Mouse (Mus musculus) liver, embryonic 14.5 days (tissue): ENCODE data around the gene Tmem128. TPM values are rescaled to one million over a fixed set of nuclear protein-coding genes. Genes with fewer than 3 reads are reported as not detected.
A peak's percentile ranks its signal among the peaks of the same experiment; 100 is the strongest.

Experiments used
- ATAC-seq: fragments of 200-750 bp; cut with Nextera tagmentation; 2 replicates; pipeline ENCODE4 v1.8.0; 2017; ENCODE audit warnings: moderate number of reproducible peaks, mild to moderate bottlenecking, moderate library complexity; ENCODE audit not compliant: insufficient read depth
- DNase-seq, 3 experiments: peaks; one replicate each; pipeline ENCODE4 v3.0.0-alpha.2; 2012 to 2013; ENCODE audit warnings: low read depth in 3 of 3, low spot score in 3 of 3
- H3K27ac ChIP-seq: fragments of 300-500 bp; sonication (generic); 2 replicates; pipeline ENCODE4 v1.5.1; 2014; ENCODE audit warnings: moderate library complexity, mild to moderate bottlenecking, control low read depth, inconsistent platforms
- H3K27me3 ChIP-seq: fragments of 300-500 bp; sonication (generic); 2 replicates; pipeline ENCODE4 v1.6.1; 2014; ENCODE audit warnings: mild to moderate bottlenecking, low read length, moderate library complexity; ENCODE audit not compliant: control insufficient read depth, insufficient read depth
- H3K36me3 ChIP-seq: fragments of 300-500 bp; sonication (generic); replicated peaks from 2 replicates; pipeline ENCODE4 v1.6.1; 2014; ENCODE audit warnings: low read depth; ENCODE audit not compliant: control insufficient read depth, insufficient read depth
- H3K4me1 ChIP-seq, 2 experiments: fragments of 200-500 bp in 1 of 2; fragments of 300-500 bp in 1 of 2; sonication (generic) in 1 of 2; replicated peaks; 2 replicates each; pipeline ENCODE4 v1.6.1; 2012 to 2014; ENCODE audit warnings: antibody characterized with exemption in 1 of 2, inconsistent platforms in 1 of 2, low read length in 1 of 2; ENCODE audit not compliant: control insufficient read depth in 2 of 2, insufficient read depth in 2 of 2
- H3K4me2 ChIP-seq: fragments of 300-500 bp; sonication (generic); 2 replicates; pipeline ENCODE4 v1.6.1; 2014; ENCODE audit warnings: low read depth, mild to moderate bottlenecking, control low read depth, moderate library complexity
- H3K4me3 ChIP-seq, 2 experiments: fragments of 200-500 bp in 1 of 2; fragments of 300-500 bp in 1 of 2; sonication (generic) in 1 of 2; 2 replicates each; pipeline ENCODE4 v1.5.1; 2012 to 2014; ENCODE audit warnings: low read depth in 2 of 2, low read length in 2 of 2, mild to moderate bottlenecking in 2 of 2, control low read depth in 1 of 2, inconsistent platforms in 1 of 2, moderate library complexity in 1 of 2; ENCODE audit not compliant: insufficient read depth in 1 of 2
- H3K9ac ChIP-seq: fragments of 300-500 bp; sonication (generic); replicated peaks from 2 replicates; pipeline ENCODE4 v1.6.1; 2014; ENCODE audit warnings: mild to moderate bottlenecking, control low read depth, moderate library complexity
- H3K9me3 ChIP-seq: fragments of 300-500 bp; sonication (generic); 2 replicates; pipeline ENCODE4 v1.6.1; 2016; ENCODE audit warnings: low read length, mixed read lengths; ENCODE audit not compliant: control insufficient read depth
- CTCF ChIP-seq: IDR thresholded peaks from 2 replicates; pipeline ENCODE4 v1.5.1; 2016; ENCODE audit warnings: antibody characterized with exemption, low read depth, control low read depth
- EP300 ChIP-seq: IDR thresholded peaks from 2 replicates; pipeline ENCODE4 v1.6.1; 2016; ENCODE audit warnings: antibody characterized with exemption, low read depth
- WGBS: fragments of 180-500 bp; shearing (Covaris S2); extraction: QIAGEN DNeasy Blood & Tissue Kit; methylation state at CpG from one replicate; pipeline ENCODE4 v1.1.7; 2014; ENCODE audit not compliant: insufficient replicate concordance; 5-methylcytosine and 5-hydroxymethylcytosine counted together
- polyA plus RNA-seq, 2 experiments: library from polyadenylated mRNA; depleted of rRNA in 1 of 2; stranded (reverse) in 1 of 2; unstranded in 1 of 2; fragments of >200 nt; fragmentation: Nextera tagmentation in 1 of 2; extraction: Ambion mirVana in 1 of 2; gene quantifications; 2 replicates each; pipeline versions ENCODE4 v1.2.1 to v1.2.3; 2012 to 2014

Tmem128 gene
- polyA plus RNA-seq (2012; rRNA removed) (24.0 and 26.7 TPM in 2 replicates), polyA plus RNA-seq (2014; fragmentation: Nextera tagmentation; extraction: Ambion mirVana) (49.5 and 51.8 TPM in 2 replicates)

GRCm38 (mm10) chr5:38260107-38260682, at the start of gene Tmem128:
Gene Tmem128, plus strand, starts transcription at chr5:38260185.
- DNase-seq (peak; percentile 25 to 43 (median 38)), ATAC-seq (peak; percentile 74)
- Histone ChIP-seq H3K27me3 (no peaks in the 10 kb centered on the region), H3K9ac (peak within 1 kb of the TSS; percentile 74), H3K4me1 (peaks cover 6 to 7% of the 10 kb centered on the region in 2 experiments; a peak in 3 of 4 replicates), H3K36me3 (peaks cover 26% of the 10 kb centered on the region), H3K9me3 (no peaks in the 10 kb centered on the region), H3K4me2 (peak within 1 kb of the TSS; percentile 88), H3K4me3 (peak within 1 kb of the TSS; percentile 81 to 97), H3K27ac (peak within 1 kb of the TSS; percentile 28)
- under 1% methylated on average over 40 of the region's 40 CpGs for WGBS
- TF ChIP-seq EP300 (no peak), CTCF (no peak)

DNA sequence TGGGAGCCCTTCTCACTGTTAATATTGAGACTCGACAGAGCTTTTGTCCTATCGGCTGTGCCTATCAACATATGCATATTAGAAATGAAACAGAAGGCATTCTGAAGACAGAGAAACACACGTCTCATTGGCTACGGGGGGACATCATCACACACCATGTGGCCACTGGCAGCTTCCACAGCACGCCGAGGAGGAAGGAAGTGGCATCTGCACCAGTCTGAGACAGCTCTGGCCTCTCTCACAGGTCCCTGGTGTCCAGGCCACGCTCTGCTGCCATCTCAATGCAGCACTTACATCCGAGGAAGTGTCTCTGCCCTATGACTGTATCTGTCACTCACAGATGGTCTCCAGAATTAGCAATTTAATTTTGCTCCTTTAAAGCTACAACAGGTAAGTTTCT, 48.3 kb upstream of the Tmem128 start:
- no peak for TF ChIP-seq CTCF
- no peak for TF ChIP-seq EP300
- Histone ChIP-seq H3K9me3 (no peaks in the 10 kb centered on the region), H3K27ac (no peak overlapping the region), H3K9ac (no peak overlapping the region), H3K27me3 (no peaks in the 10 kb centered on the region), H3K4me1 (0 out of 4 replicates have a peak, but pooled peaks cover 0 to 2% of the 10 kb centered on the region in 2 experiments), H3K36me3 (no peaks in the 10 kb centered on the region; the same call in 1 of the 2 replicates), H3K4me2 (no peak overlapping the region), H3K4me3 (no peak overlapping the region)
- 44% methylated on average over 8 of the region's 8 CpGs for WGBS
- DNase-seq (no peak), ATAC-seq (no peak)

- H3K9ac ChIP-seq, result no peak overlapping the region
- no peak overlapping the region for H3K27ac ChIP-seq
- no peak for DNase-seq
- TF ChIP-seq CTCF, result no peak
- TF ChIP-seq EP300, result no peak
- no peak overlapping the region for H3K4me2 ChIP-seq
- WGBS, result 79% methylated on average over 6 of the region's 6 CpGs
- H3K27me3 ChIP-seq, result no peaks in the 10 kb centered on the region
- ATAC-seq, result no peak
- no peaks in the 10 kb centered on the region; the same call in 1 of the 2 replicates for H3K36me3 ChIP-seq
- 0 out of 4 replicates have a peak, but pooled peaks cover 0 to 2% of the 10 kb centered on the region in 2 experiments for H3K4me1 ChIP-seq
- no peaks in the 10 kb centered on the region for H3K9me3 ChIP-seq
- H3K4me3 ChIP-seq, result no peak overlapping the region
These were observed 47.0 kb upstream of the Tmem128 start for GRCm38 (mm10) chr5:38213009-38213408.

GRCm38 (mm10) chr5:38219771-38220307, 40.1 kb upstream of the Tmem128 start:
- Histone ChIP-seq H3K27me3 (no peaks in the 10 kb centered on the region), H3K4me2 (peak overlapping the region; percentile 95), H3K9me3 (no peaks in the 10 kb centered on the region), H3K9ac (peak overlapping the region; percentile 80), H3K4me3 (peak overlapping the region; percentile 92 to 93), H3K27ac (peak overlapping the region; percentile 0; the same call in 1 of the 2 replicates), H3K4me1 (peaks cover 14 to 16% of the 10 kb centered on the region in 2 experiments; a peak in 3 of 4 replicates), H3K36me3 (no peaks in the 10 kb centered on the region)
- ATAC-seq (peak; percentile 69), DNase-seq (no peak)
- TF ChIP-seq CTCF (0 out of 2 replicates have a peak, but pooled peaks have one; percentile 6), EP300 (no peak)
- 1% methylated on average over 35 of the region's 35 CpGs for WGBS

GRCm38 (mm10) chr5:38220328-38220912, 39.6 kb upstream of the Tmem128 start, which contains the start of the genes Zbtb49 and Lyar:
Gene Zbtb49, minus strand, starts transcription at chr5:38220457.
Gene Lyar, plus strand, starts transcription at chr5:38220470.
- H3K9ac ChIP-seq, result peak within 1 kb of the TSS; percentile 80
- H3K36me3 ChIP-seq, result peaks cover 2% of the 10 kb centered on the region
- peak within 1 kb of the TSS; percentile 95 for H3K4me2 ChIP-seq
- peak within 1 kb of the TSS; percentile 0; the same call in 1 of the 2 replicates for H3K27ac ChIP-seq
- under 1% methylated on average over 55 of the region's 55 CpGs for WGBS
- H3K27me3 ChIP-seq, result no peaks in the 10 kb centered on the region
- DNase-seq (peak; percentile 79 to 83 (median 82)), ATAC-seq (peak; percentile 94)
- peak within 1 kb of the TSS; percentile 92 to 93 for H3K4me3 ChIP-seq
- no peaks in the 10 kb centered on the region for H3K9me3 ChIP-seq
- TF ChIP-seq CTCF, result no peak
- no peak for TF ChIP-seq EP300
- H3K4me1 ChIP-seq, result peaks cover 14 to 16% of the 10 kb centered on the region in 2 experiments; a peak in 3 of 4 replicates
